Mouse (Mus musculus) layer of hippocampus, postnatal 25 days (tissue): Measurements from ENCODE around the gene Rbm14. TPM values are rescaled to one million over a fixed set of nuclear protein-coding genes. Genes with fewer than 3 reads are reported as not detected.
"Not testable (repeated sequence)": the region's sequence is repeated elsewhere in the genome, so short reads cannot be mapped to it uniquely, and the experiment has no call there.

ENCODE experiments used
- DNase-seq, 2 experiments: peaks; one replicate each; pipeline ENCODE4 v3.0.0; 2022; ENCODE audit warnings: mixed read lengths in 2 of 2, low spot score in 1 of 2; ENCODE audit errors: extremely low spot score in 1 of 2
- total RNA-seq, 2 experiments: library from RNA; stranded (reverse); gene quantifications; 2 replicates each; pipeline ENCODE4 v1.2.3; 2021

The Rbm14 gene
- total RNA-seq, 2 experiments from 2014 or later: 53.0 to 53.9 TPM

GRCm38 (mm10) chr19:4817182-4817835, 5.9 kb upstream of the Rbm14 start:
- no peak for DNase-seq

DNA sequence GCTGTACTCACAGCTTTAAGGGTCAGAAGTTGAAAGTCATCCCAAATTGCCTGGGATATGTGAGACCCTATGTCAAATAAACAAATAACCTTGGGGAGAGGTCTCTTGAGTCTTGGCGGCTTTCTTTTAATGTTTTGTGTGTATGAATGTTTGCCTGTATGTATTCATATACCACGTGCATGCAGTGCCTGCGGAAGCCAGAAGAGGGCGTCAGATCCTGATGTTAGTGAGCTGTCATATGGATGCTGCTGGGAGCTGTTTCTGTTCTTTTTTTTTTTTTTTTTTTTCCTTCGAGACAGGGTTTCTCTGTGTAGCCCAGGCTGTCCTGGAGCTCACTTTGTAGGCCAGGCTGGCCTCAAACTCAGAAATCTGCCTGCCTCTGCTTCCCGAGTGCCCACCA, 1.6 kb upstream of the Rbm14 start:
- no peak for DNase-seq

GRCm38 (mm10) chr19:4812334-4812949, 1.0 kb upstream of the Rbm14 start:
- DNase-seq: not testable (repeated sequence)

GRCm38 (mm10) chr19:4811909-4812242, 442 bp upstream of the Rbm14 start:
- DNase-seq: no peak

DNA sequence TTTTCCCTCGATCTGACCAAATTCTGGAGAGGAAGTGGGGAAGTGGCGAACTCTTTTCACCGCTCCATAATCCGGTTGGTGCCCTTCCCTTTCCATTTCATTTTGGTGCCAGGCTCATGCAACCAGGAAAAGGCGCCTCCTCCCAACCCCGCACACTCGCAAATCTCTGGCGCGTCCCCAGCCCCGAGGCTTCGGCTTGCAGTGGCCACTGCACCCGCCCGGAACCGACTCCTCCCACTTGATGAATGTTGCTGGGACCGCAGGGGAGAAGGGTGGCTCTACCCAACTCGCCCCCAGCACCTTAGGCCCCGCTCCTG, 730 bp downstream of the Rbm14 start:
- DNase-seq: peak in 1 of 2 experiments; percentile 45

DNA sequence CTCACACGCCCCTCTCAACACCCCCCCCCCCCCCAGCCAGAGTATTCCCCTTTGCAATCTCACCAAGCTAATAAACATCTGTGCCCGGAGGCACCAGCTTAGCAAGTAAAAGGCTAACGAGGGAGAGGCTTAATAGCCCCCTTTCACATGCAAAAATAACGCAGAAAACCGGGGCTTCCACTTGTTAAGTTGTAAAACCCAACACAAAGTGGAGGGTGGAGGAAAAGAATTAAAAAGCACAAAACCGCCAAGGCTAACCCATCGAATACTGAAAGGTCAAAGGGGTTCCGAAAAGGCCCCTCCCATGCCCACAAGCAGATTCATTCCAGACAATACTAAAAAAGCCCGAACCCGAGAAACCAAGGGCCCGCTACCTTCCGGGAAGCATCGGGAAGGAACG, 1.1 kb downstream of the Rbm14 start:
- DNase-seq: no peak

GRCm38 (mm10) chr19:4803283-4803682, 8.2 kb downstream of the Rbm14 start:
- no peak for DNase-seq

DNA sequence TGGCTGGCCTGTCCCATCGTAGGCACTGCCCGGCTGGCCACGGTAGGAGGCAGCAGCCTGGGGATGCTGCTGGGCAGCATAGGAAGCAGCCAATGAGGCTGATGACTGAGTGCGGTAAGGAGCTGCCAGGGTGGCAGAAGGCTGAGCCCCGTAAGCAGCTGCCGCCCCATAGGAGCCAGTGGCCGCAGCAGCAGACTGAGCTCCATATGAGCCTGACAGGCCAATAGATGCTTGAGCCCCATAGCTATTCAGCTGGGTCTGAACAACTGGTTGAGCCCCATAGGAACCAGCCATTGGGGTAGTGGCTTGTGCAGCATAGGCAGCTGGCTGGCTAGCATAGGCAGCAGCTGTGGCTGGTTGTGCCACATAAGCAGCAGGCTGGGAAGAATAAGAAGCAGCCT, 8.7 kb downstream of the Rbm14 start:
- DNase-seq: no peak

DNA sequence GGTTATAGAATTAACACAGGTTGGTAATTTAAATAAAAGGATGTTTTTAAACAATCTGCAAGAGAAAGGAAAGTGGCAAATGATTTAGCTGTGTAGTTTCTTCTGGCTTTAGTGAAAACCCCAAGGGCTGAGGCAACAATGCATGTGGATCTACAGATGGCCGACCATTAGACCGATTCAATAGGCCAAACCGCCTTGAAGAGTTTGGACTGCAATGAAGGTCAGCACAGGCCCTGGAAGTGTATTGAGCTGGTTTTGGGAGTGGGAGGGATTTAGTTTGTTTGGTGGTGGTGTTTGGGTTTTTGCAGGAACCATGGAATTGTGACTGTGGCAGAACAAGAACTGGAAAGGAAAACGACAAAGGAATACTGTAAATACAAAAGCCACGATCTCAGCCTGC, 12.4 kb downstream of the Rbm14 start:
- no peak for DNase-seq

- DNase-seq: no peak
Observed at GRCm38 (mm10) chr19:4797846-4798245, 13.6 kb downstream of the Rbm14 start.

GRCm38 (mm10) chr19:4795929-4796328, 15.5 kb downstream of the Rbm14 start:
- no peak for DNase-seq

- DNase-seq: peak; percentile 78 to 93
Observed at GRCm38 (mm10) chr19:4793831-4794422, 17.5 kb downstream of the Rbm14 start, which contains the start of gene Rbm4. Gene Rbm4 (minus strand): TSS chr19:4793901.

- no peak for DNase-seq
Observed at GRCm38 (mm10) chr19:4793281-4793830, 18.1 kb downstream of the Rbm14 start.

- no peak for DNase-seq
Observed at GRCm38 (mm10) chr19:4786313-4786712, 25.1 kb downstream of the Rbm14 start.

DNA sequence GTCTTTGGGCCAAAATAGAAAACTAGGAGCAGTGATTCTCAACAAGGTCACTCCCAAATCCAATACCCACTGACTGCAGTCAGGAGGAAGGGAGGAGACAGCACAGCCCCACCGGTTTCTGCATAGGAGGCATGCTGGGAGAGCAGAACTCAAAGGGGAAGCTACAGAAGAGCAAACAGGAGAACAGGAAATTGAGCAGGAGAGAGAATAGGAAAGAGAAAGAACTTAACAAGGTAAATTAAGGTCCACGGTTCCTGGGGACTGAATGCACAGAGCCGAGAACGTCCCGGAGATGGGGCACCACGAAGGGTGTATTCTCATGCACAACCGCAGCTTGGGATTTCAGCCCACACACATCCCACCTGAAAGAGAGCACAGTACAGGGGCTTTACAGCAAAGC, 26.2 kb downstream of the Rbm14 start:
- DNase-seq: no peak

- DNase-seq: no peak
Observed at GRCm38 (mm10) chr19:4782891-4783290, 28.5 kb downstream of the Rbm14 start.

DNA sequence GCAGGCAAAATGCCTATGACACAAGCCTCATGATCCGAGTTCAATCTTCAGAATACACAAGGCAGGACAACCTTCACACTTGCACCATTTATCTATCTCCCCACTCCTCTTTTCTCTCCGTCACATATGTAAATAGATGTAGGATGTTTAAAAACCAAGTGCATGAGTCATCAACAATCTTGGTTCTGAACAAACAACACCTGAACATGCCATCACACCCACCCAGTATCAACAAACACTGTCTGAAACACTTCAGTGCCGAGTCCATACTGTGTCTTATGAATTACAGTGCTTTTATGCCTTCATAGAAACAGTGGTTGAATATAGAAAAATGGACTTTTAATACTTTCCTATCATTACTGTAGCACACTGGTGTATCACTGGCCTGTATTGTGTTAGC, 38.6 kb downstream of the Rbm14 start:
- no peak for DNase-seq

DNA sequence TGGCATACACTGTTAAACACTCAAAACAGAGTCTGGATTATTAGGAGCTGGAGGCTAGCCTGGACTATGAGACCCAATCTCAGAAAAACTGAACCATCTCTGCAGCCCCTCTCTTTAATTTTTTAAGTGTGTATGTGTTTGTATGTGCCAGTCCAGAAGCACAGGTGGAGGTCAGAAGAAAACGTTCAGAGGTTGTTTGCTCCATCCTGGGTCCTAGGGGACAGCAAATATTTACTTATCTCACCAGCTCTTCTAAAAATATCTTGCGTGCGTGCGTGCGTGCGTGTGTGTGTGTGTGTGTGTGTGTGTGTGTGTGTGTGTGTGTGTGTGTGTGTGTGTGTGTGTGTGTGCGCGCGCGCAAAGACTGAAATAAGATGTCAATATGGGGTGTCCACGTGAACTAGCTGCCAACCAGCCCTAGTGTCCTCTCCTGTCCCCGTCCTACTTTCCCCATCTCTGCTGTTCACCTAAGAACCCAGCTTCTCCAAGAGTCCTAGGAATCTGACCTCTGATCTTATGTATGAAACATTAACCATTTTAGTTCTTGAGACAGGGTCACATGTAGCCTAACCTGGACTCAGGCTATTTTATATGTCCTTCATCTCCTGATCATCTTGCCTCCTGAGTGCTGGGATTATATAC, 43.8 kb downstream of the Rbm14 start:
- no peak for DNase-seq

GRCm38 (mm10) chr19:4762876-4763275, 48.6 kb downstream of the Rbm14 start:
- DNase-seq: no peak

- not testable (repeated sequence) for DNase-seq
Observed at GRCm38 (mm10) chr19:4760544-4760943, 50.9 kb downstream of the Rbm14 start.

DNA sequence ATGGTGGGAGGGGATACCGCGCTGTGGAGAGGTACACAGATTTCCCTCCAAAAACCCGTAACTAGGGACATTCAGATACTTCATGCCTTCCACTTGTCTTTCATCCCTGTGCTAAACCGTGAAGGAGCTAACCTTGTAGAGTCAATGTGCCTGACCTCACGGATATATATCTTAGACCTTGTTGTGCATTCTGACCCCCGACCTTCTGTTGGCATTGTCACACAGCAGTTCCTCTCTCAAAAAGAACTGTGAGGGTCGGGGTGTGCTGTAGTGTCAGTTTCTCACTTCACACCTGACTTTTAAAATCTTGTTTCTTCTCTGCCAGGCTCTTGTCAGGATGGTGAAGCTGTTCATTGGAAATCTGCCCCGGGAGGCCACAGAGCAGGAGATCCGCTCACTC, 54.5 kb downstream of the Rbm14 start:
- DNase-seq: no peak
